Mouse (Mus musculus) retina, embryonic 14.5 days (tissue): ENCODE measurements around the gene B3gnt3.

Experiments
- DNase-seq: peaks from one replicate; pipeline ENCODE4 v3.0.0-alpha.2; 2015; ENCODE audit warnings: low spot score

The B3gnt3 gene

GRCm38 (mm10) chr8:71677555-71677954 lies 24.0 kb downstream of the B3gnt3 start:
- no peak for DNase-seq

GRCm38 (mm10) chr8:71676803-71677202 lies 24.8 kb downstream of the B3gnt3 start:
- DNase-seq, result no peak

- peak; percentile 72 for DNase-seq
Measured at GRCm38 (mm10) chr8:71676020-71676741, 25.4 kb downstream of the B3gnt3 start, which contains the start of gene Jak3. Gene Jak3 (plus strand): TSS chr8:71676296.

GRCm38 (mm10) chr8:71675456-71676019 lies 26.1 kb downstream of the B3gnt3 start:
- no peak for DNase-seq

GRCm38 (mm10) chr8:71674071-71674470 lies 27.5 kb downstream of the B3gnt3 start:
- DNase-seq, result no peak

- DNase-seq, result no peak
Measured at GRCm38 (mm10) chr8:71672168-71672735, 29.3 kb downstream of the B3gnt3 start.

GRCm38 (mm10) chr8:71671549-71671965 lies 30.0 kb downstream of the B3gnt3 start, which contains the start of gene Unc13a:
Gene Unc13a (minus strand): TSS chr8:71671757.
- peak; percentile 92 for DNase-seq

- peak; percentile 82 for DNase-seq
Measured at GRCm38 (mm10) chr8:71670621-71671548, 30.7 kb downstream of the B3gnt3 start.

GRCm38 (mm10) chr8:71670198-71670597 lies 31.4 kb downstream of the B3gnt3 start:
- DNase-seq, result no peak

GRCm38 (mm10) chr8:71668220-71668975 lies 33.2 kb downstream of the B3gnt3 start:
- no peak for DNase-seq

GRCm38 (mm10) chr8:71667256-71667655 lies 34.3 kb downstream of the B3gnt3 start:
- no peak for DNase-seq

- DNase-seq, result no peak
Measured at GRCm38 (mm10) chr8:71666855-71667254, 34.7 kb downstream of the B3gnt3 start.

GRCm38 (mm10) chr8:71665331-71666130 lies 36.1 kb downstream of the B3gnt3 start:
- peak; percentile 88 for DNase-seq

- peak; percentile 95 for DNase-seq
Measured at GRCm38 (mm10) chr8:71660325-71661120, 41.1 kb downstream of the B3gnt3 start.

GRCm38 (mm10) chr8:71659751-71660150 lies 41.8 kb downstream of the B3gnt3 start:
- DNase-seq, result no peak

GRCm38 (mm10) chr8:71658515-71659049 lies 43.0 kb downstream of the B3gnt3 start:
- DNase-seq, result no peak

- no peak for DNase-seq
Measured at GRCm38 (mm10) chr8:71657816-71658215, 43.8 kb downstream of the B3gnt3 start.

- peak; percentile 44 for DNase-seq
Measured at GRCm38 (mm10) chr8:71654600-71654999, 47.0 kb downstream of the B3gnt3 start.

GRCm38 (mm10) chr8:71645510-71645909 lies 56.1 kb downstream of the B3gnt3 start:
- DNase-seq, result no peak
